Mouse (Mus musculus) left cerebral cortex, adult 18-20 months (tissue): ENCODE data around the gene Clmn. TPM values are rescaled to one million over a fixed set of nuclear protein-coding genes. Genes with fewer than 3 reads are reported as not detected.

Experiments
- DNase-seq, 2 experiments: peaks; one replicate each; pipeline ENCODE4 v3.0.0; 2021 to 2022; ENCODE audit warnings: low spot score in 2 of 2, mixed read lengths in 1 of 2
- total RNA-seq, 2 experiments: library from RNA; stranded (reverse); gene quantifications; 2 replicates each; pipeline ENCODE4 v1.2.3; 2021

The Clmn gene
- total RNA-seq, 2 experiments from 2014 or later, result 39.5 to 55.7 TPM

DNA sequence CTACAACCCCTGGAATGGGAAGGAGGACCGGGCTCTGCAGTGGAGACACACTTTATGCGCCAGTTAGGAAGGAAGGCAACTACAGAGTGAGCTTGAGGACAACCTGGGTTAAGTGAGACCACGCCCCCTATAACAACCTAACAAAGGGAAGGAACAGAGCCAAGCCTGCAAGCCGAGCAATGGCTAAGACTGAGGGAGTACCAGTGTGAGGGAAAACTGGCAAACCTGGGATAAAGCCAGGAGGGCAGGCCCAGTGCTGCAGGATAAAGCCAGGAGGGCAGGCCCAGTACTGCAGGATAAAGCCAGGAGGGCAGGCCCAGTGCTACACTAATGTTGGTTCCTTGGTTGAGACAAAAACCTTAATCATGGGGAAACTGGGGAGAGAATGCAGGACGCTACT is 145.9 kb downstream of the Clmn start:
- no peak for DNase-seq

DNA sequence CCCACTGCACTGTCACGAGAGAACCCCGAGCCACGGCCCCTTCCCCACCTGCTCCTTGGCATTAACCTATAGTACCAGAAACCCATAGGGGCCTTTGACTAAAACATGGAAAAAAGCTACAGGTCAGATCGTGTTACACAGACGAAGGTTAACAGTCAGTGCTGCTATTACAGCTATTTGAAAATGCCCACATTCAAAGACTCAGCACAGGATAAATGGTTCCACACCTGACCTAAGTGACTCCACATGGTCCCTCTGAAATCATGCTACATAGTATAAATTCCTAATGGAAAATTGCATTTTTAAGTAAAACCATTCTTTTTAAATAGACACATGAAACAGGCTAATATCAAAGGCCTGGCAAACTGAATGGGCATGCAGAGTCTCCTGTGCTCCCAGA is 148.5 kb downstream of the Clmn start:
- no peak for DNase-seq

DNA sequence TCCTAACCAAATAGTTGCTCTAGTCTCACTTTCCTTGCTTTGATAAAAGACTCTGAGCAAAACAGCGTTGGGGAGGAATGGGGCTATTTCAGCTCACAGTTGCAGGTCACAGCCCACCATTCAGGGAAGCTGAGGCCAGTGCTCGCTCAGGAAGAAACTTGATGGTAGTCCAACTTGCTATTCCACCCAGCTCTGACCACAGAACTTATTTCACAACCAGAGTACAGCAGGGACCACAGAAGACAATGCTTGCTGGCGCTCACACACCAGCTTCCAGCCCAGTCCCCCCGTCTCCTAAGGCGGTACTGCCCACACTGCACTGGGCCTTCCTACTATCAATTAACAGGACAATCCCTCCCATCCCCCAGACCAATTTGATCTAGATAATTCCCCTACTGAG is 149.4 kb downstream of the Clmn start:
- no peak for DNase-seq

Other genes starting within 250 kb of the Clmn start
- 10 to 100 TPM; 37.0 to 38.2 TPM for gene Dicer1, start 113.1 kb downstream of the Clmn start, total RNA-seq
- 1 to 10 TPM; 1.8 to 2.3 TPM for gene Syne3, start 144.7 kb upstream of the Clmn start, total RNA-seq
- 10 to 100 TPM; 45.1 to 48.5 TPM for gene Glrx5, start 167.6 kb upstream of the Clmn start, total RNA-seq